15 mouse cellular contexts compared by ENCODE assay signal in genomic region chr13:8347147-8347546, GRCm38 (mm10).
"Had no signal": no experiment of that assay in that cellular context is flagged by ENCODE, and none has a peak within 500 bp of the region (broad histone marks: within the 10 kb centered on the region; RNA-seq: fewer than 3 reads in every experiment).

No protein-coding gene starts in this region.

- H3K27me3 ChIP-seq: limb, embryonic 15.5 days; liver, embryonic 12.5 days; megakaryocyte, embryonic 14.5 days; stomach, embryonic 15.5 days had no signal

- H3K36me3 ChIP-seq: limb, embryonic 15.5 days; liver, embryonic 12.5 days; stomach, embryonic 15.5 days had no signal

- H3K4me2 ChIP-seq: limb, embryonic 15.5 days; liver, embryonic 12.5 days; lung, embryonic 14.5 days; midbrain, embryonic 11.5 days; stomach, embryonic 15.5 days had no signal

- H3K9ac ChIP-seq: limb, embryonic 15.5 days; liver, embryonic 12.5 days; lung, embryonic 14.5 days; stomach, embryonic 15.5 days had no signal

- ATAC-seq: intestine, postnatal 0 days; liver, embryonic 12.5 days; midbrain, embryonic 16.5 days had no signal

- DNase-seq: kidney, adult 8-10 months; kidney, postnatal 25 days; lung, embryonic 14.5 days; lung, postnatal 10 days; right cerebral cortex, postnatal 14 days; thymus, adult 2 months; thymus, postnatal 25 days had no signal

- H3K9me3 ChIP-seq: limb, embryonic 15.5 days; liver, embryonic 12.5 days; megakaryocyte, embryonic 14.5 days; stomach, embryonic 15.5 days had no signal

- H3K4me3 ChIP-seq: limb, embryonic 15.5 days; liver, embryonic 12.5 days; megakaryocyte, embryonic 14.5 days; stomach, embryonic 15.5 days had no signal

- H3K4me1 ChIP-seq: limb, embryonic 15.5 days; liver, embryonic 12.5 days; megakaryocyte, embryonic 14.5 days; stomach, embryonic 15.5 days had no signal

- H3K27ac ChIP-seq: limb, embryonic 15.5 days; liver, embryonic 12.5 days; macrophage; stomach, embryonic 15.5 days had no signal
